Mouse (Mus musculus): ENCODE results near the gene Gsto2. TPM values are rescaled to one million over a fixed set of nuclear protein-coding genes. Genes with fewer than 3 reads are reported as not detected.

The Gsto2 gene
- polyA plus RNA-seq, 1 experiment from 2014 or later, result 1.3 TPM

- Histone ChIP-seq H3K9me3 (no peaks in the 10 kb centered on the region), H3K27me3 (no peaks in the 10 kb centered on the region), H3K36me3 (peaks cover 4% of the 10 kb centered on the region; the same call in 1 of the 2 replicates), H3K27ac (replicated peaks) (no peak overlapping the region), H3K9ac (replicated peaks) (no peak overlapping the region), H3K4me2 (replicated peaks) (no peak overlapping the region), H3K4me3 (no peak overlapping the region), H3K4me1 (peaks cover 9% of the 10 kb centered on the region)
- no peak for ATAC-seq (replicated peaks)
- 90% methylated on average over 3 of the region's 3 CpGs for WGBS
These were observed 2.8 kb upstream of the Gsto2 start for GRCm38 (mm10) chr19:47862581-47862980.

- H3K4me3 ChIP-seq, result no peak overlapping the region
These were observed 1.3 kb upstream of the Gsto2 start for GRCm38 (mm10) chr19:47864051-47864450.

GRCm38 (mm10) chr19:47864721-47865120 is 613 bp upstream of the Gsto2 start:
- peaks cover 9% of the 10 kb centered on the region for H3K4me1 ChIP-seq
- H3K9ac ChIP-seq (replicated peaks), result peak overlapping the region; percentile 85
- H3K36me3 ChIP-seq, result 0 out of 2 replicates have a peak, but pooled peaks cover under 1% of the 10 kb centered on the region
- no peaks in the 10 kb centered on the region for H3K27me3 ChIP-seq
- H3K4me2 ChIP-seq (replicated peaks), result peak overlapping the region; percentile 81
- peak overlapping the region; percentile 92; the same call in 1 of the 2 replicates for H3K27ac ChIP-seq (replicated peaks)
- 80% methylated on average over 7 of the region's 7 CpGs for WGBS
- ATAC-seq (replicated peaks), result no peak; the same call in 1 of the 2 replicates
- peak overlapping the region; percentile 84 for H3K4me3 ChIP-seq
- no peaks in the 10 kb centered on the region for H3K9me3 ChIP-seq

More at GRCm38 (mm10) chr19:47864051-47864450, 1.3 kb upstream of the Gsto2 start:
- ATAC-seq (replicated peaks), result no peak
- no peaks in the 10 kb centered on the region for H3K9me3 ChIP-seq
- WGBS, result 97% methylated on average over 9 of the region's 9 CpGs
- H3K9ac ChIP-seq (replicated peaks), result no peak overlapping the region
- H3K27me3 ChIP-seq, result no peaks in the 10 kb centered on the region
- peaks cover 9% of the 10 kb centered on the region for H3K4me1 ChIP-seq
- H3K36me3 ChIP-seq, result peaks cover 4% of the 10 kb centered on the region; the same call in 1 of the 2 replicates
- H3K27ac ChIP-seq (replicated peaks), result no peak overlapping the region
- no peak overlapping the region for H3K4me2 ChIP-seq (replicated peaks)

GRCm38 (mm10) chr19:47867628-47868175 is 2.4 kb downstream of the Gsto2 start:
- Histone ChIP-seq H3K27me3 (no peaks in the 10 kb centered on the region), H3K9ac (replicated peaks) (no peak overlapping the region), H3K27ac (replicated peaks) (no peak overlapping the region), H3K36me3 (no peaks in the 10 kb centered on the region), H3K4me3 (no peak overlapping the region), H3K9me3 (no peaks in the 10 kb centered on the region), H3K4me1 (peaks cover 9% of the 10 kb centered on the region), H3K4me2 (replicated peaks) (no peak overlapping the region)
- 73% methylated on average over 4 of the region's 4 CpGs for WGBS
- ATAC-seq (replicated peaks), result no peak

- H3K4me1 ChIP-seq, result peaks cover 9% of the 10 kb centered on the region
- H3K4me3 ChIP-seq, result no peak overlapping the region
- WGBS, result 75% methylated on average over 4 of the region's 4 CpGs
- no peaks in the 10 kb centered on the region for H3K36me3 ChIP-seq
- H3K27ac ChIP-seq (replicated peaks), result no peak overlapping the region
- no peak overlapping the region for H3K9ac ChIP-seq (replicated peaks)
- ATAC-seq (replicated peaks), result no peak
- H3K27me3 ChIP-seq, result no peaks in the 10 kb centered on the region
- no peak overlapping the region for H3K4me2 ChIP-seq (replicated peaks)
- H3K9me3 ChIP-seq, result no peaks in the 10 kb centered on the region
These were observed 3.6 kb downstream of the Gsto2 start for GRCm38 (mm10) chr19:47868951-47869350.

- Histone ChIP-seq H3K4me3 (no peak overlapping the region), H3K36me3 (no peaks in the 10 kb centered on the region), H3K27me3 (no peaks in the 10 kb centered on the region), H3K9ac (replicated peaks) (no peak overlapping the region), H3K9me3 (no peaks in the 10 kb centered on the region), H3K4me1 (peaks cover 9% of the 10 kb centered on the region), H3K27ac (replicated peaks) (no peak overlapping the region), H3K4me2 (replicated peaks) (no peak overlapping the region)
- no peak for ATAC-seq (replicated peaks)
- 72% methylated on average over 3 of the region's 3 CpGs for WGBS
These were observed 4.2 kb downstream of the Gsto2 start for GRCm38 (mm10) chr19:47869516-47869915.

GRCm38 (mm10) chr19:47870102-47870666 is 4.8 kb downstream of the Gsto2 start:
- H3K27ac ChIP-seq (replicated peaks), result no peak overlapping the region

GRCm38 (mm10) chr19:47871515-47871914 is 6.2 kb downstream of the Gsto2 start:
- no peaks in the 10 kb centered on the region for H3K27me3 ChIP-seq
- H3K9ac ChIP-seq (replicated peaks), result no peak overlapping the region
- 26% methylated on average over 10 of the region's 10 CpGs for WGBS
- no peaks in the 10 kb centered on the region for H3K9me3 ChIP-seq
- H3K4me3 ChIP-seq, result no peak overlapping the region
- no peak for ATAC-seq (replicated peaks)
- H3K27ac ChIP-seq (replicated peaks), result no peak overlapping the region
- H3K4me2 ChIP-seq (replicated peaks), result no peak overlapping the region
- H3K36me3 ChIP-seq, result no peaks in the 10 kb centered on the region
- no peaks in the 10 kb centered on the region for H3K4me1 ChIP-seq

More at GRCm38 (mm10) chr19:47870102-47870666, 4.8 kb downstream of the Gsto2 start:
- WGBS, result 76% methylated on average over 7 of the region's 7 CpGs
- Histone ChIP-seq H3K9ac (replicated peaks) (no peak overlapping the region), H3K9me3 (no peaks in the 10 kb centered on the region), H3K27me3 (no peaks in the 10 kb centered on the region), H3K36me3 (no peaks in the 10 kb centered on the region), H3K4me3 (no peak overlapping the region), H3K4me2 (replicated peaks) (no peak overlapping the region), H3K4me1 (0 out of 2 replicates have a peak, but pooled peaks cover 4% of the 10 kb centered on the region)
- ATAC-seq (replicated peaks), result no peak

GRCm38 (mm10) chr19:47876252-47876651 is 10.9 kb downstream of the Gsto2 start:
- H3K9ac ChIP-seq (replicated peaks), result no peak overlapping the region
- H3K27me3 ChIP-seq, result no peaks in the 10 kb centered on the region
- H3K4me3 ChIP-seq, result no peak overlapping the region
- H3K27ac ChIP-seq (replicated peaks), result no peak overlapping the region
- H3K4me2 ChIP-seq (replicated peaks), result no peak overlapping the region
- WGBS, result 83% methylated on average over 15 of the region's 15 CpGs
- no peaks in the 10 kb centered on the region for H3K9me3 ChIP-seq
- no peaks in the 10 kb centered on the region for H3K36me3 ChIP-seq
- ATAC-seq (replicated peaks), result no peak
- no peaks in the 10 kb centered on the region for H3K4me1 ChIP-seq

GRCm38 (mm10) chr19:47881538-47881937 is 16.2 kb downstream of the Gsto2 start:
- no peaks in the 10 kb centered on the region for H3K9me3 ChIP-seq
- 83% methylated on average over 7 of the region's 7 CpGs for WGBS
- no peaks in the 10 kb centered on the region for H3K4me1 ChIP-seq
- ATAC-seq (replicated peaks), result no peak
- no peak overlapping the region for H3K27ac ChIP-seq (replicated peaks)
- H3K4me2 ChIP-seq (replicated peaks), result no peak overlapping the region
- H3K9ac ChIP-seq (replicated peaks), result no peak overlapping the region
- H3K4me3 ChIP-seq, result no peak overlapping the region
- H3K27me3 ChIP-seq, result no peaks in the 10 kb centered on the region
- no peaks in the 10 kb centered on the region for H3K36me3 ChIP-seq

- 24% methylated on average over 11 of the region's 11 CpGs for WGBS
- Histone ChIP-seq H3K27me3 (no peaks in the 10 kb centered on the region), H3K9me3 (no peaks in the 10 kb centered on the region), H3K9ac (replicated peaks) (no peak overlapping the region), H3K36me3 (no peaks in the 10 kb centered on the region), H3K27ac (replicated peaks) (no peak overlapping the region), H3K4me3 (no peak overlapping the region), H3K4me1 (peaks cover 2% of the 10 kb centered on the region; the same call in 1 of the 2 replicates), H3K4me2 (replicated peaks) (no peak overlapping the region)
- ATAC-seq (replicated peaks), result peak; percentile 81
These were observed 17.0 kb downstream of the Gsto2 start for GRCm38 (mm10) chr19:47882151-47882881.

- ATAC-seq (replicated peaks), result peak; percentile 64
These were observed 17.5 kb downstream of the Gsto2 start for GRCm38 (mm10) chr19:47882882-47883254.

More at GRCm38 (mm10) chr19:47882882-47883254, 17.5 kb downstream of the Gsto2 start:
- Histone ChIP-seq H3K27me3 (no peaks in the 10 kb centered on the region), H3K9me3 (no peaks in the 10 kb centered on the region), H3K27ac (replicated peaks) (no peak overlapping the region), H3K4me3 (no peak overlapping the region), H3K9ac (replicated peaks) (no peak overlapping the region), H3K36me3 (no peaks in the 10 kb centered on the region), H3K4me2 (replicated peaks) (no peak overlapping the region), H3K4me1 (peaks cover 3% of the 10 kb centered on the region; the same call in 1 of the 2 replicates)
- 64% methylated on average over 9 of the region's 9 CpGs for WGBS
